Mouse (Mus musculus): ENCODE results near the gene Nbas. TPM values are rescaled to one million over a fixed set of nuclear protein-coding genes. Genes with fewer than 3 reads are reported as not detected.

Nbas gene
- polyA plus RNA-seq, 1 experiment from 2014 or later, result 8.0 TPM

GRCm38 (mm10) chr12:13444653-13445431 is 175.9 kb downstream of the Nbas start:
- 0 out of 2 replicates have a peak, but pooled peaks cover 5% of the 10 kb centered on the region for H3K36me3 ChIP-seq (ENCODE audit: insufficient read depth, low read length)
- H3K4me1 ChIP-seq (replicated peaks; ENCODE audit: insufficient read depth, low read length), result no peaks in the 10 kb centered on the region
- 52% methylated on average over 4 of the region's 4 CpGs for WGBS
- ATAC-seq (replicated peaks; ENCODE audit: low FRiP score, low read depth) (peak; percentile 79; the same call in 1 of the 2 replicates), DNase-seq (ENCODE audit: low spot score) (peak; percentile 68)
- no peak overlapping the region for H3K4me2 ChIP-seq (ENCODE audit: low read length)
- H3K27ac ChIP-seq, result no peak overlapping the region
- H3K4me3 ChIP-seq (replicated peaks; ENCODE audit: low read depth, low read length), result no peak overlapping the region
- H3K27me3 ChIP-seq (ENCODE audit: insufficient read depth, low read length), result no peaks in the 10 kb centered on the region
- TF ChIP-seq CTCF (IDR thresholded peaks at IDR 0.05; ENCODE audit: low read depth), result no peak
- no peak overlapping the region for H3K9ac ChIP-seq (ENCODE audit: low read depth, low read length)
- H3K9me3 ChIP-seq (replicated peaks; ENCODE audit: low read length), result no peaks in the 10 kb centered on the region

GRCm38 (mm10) chr12:13445486-13446065 is 176.6 kb downstream of the Nbas start:
- DNase-seq (ENCODE audit: low spot score), result no peak
- Histone ChIP-seq H3K9ac (ENCODE audit: low read depth, low read length) (no peak overlapping the region), H3K36me3 (ENCODE audit: insufficient read depth, low read length) (0 out of 2 replicates have a peak, but pooled peaks cover 5% of the 10 kb centered on the region), H3K27me3 (ENCODE audit: insufficient read depth, low read length) (no peaks in the 10 kb centered on the region), H3K4me3 (replicated peaks; ENCODE audit: low read depth, low read length) (no peak overlapping the region), H3K4me1 (replicated peaks; ENCODE audit: insufficient read depth, low read length) (no peaks in the 10 kb centered on the region), H3K27ac (no peak overlapping the region), H3K9me3 (replicated peaks; ENCODE audit: low read length) (no peaks in the 10 kb centered on the region), H3K4me2 (ENCODE audit: low read length) (no peak overlapping the region)
- WGBS, result 76% methylated on average over 2 of the region's 2 CpGs
- TF ChIP-seq CTCF (IDR thresholded peaks at IDR 0.05; ENCODE audit: low read depth), result no peak
- ATAC-seq (replicated peaks; ENCODE audit: low FRiP score, low read depth), result no peak

GRCm38 (mm10) chr12:13448916-13449315 is 180.0 kb downstream of the Nbas start:
- no peak overlapping the region for H3K4me2 ChIP-seq (ENCODE audit: low read length)
- H3K4me3 ChIP-seq (replicated peaks; ENCODE audit: low read depth, low read length), result no peak overlapping the region
- H3K27me3 ChIP-seq (ENCODE audit: insufficient read depth, low read length), result no peaks in the 10 kb centered on the region
- ATAC-seq (replicated peaks; ENCODE audit: low FRiP score, low read depth) (no peak), DNase-seq (ENCODE audit: low spot score) (no peak)
- no peak for TF ChIP-seq CTCF (IDR thresholded peaks at IDR 0.05; ENCODE audit: low read depth)
- H3K4me1 ChIP-seq (replicated peaks; ENCODE audit: insufficient read depth, low read length), result no peaks in the 10 kb centered on the region
- H3K36me3 ChIP-seq (ENCODE audit: insufficient read depth, low read length), result no peaks in the 10 kb centered on the region
- 95% methylated on average over 2 of the region's 2 CpGs for WGBS
- H3K27ac ChIP-seq, result no peak overlapping the region
- H3K9ac ChIP-seq (ENCODE audit: low read depth, low read length), result no peak overlapping the region
- no peaks in the 10 kb centered on the region for H3K9me3 ChIP-seq (replicated peaks; ENCODE audit: low read length)

DNA sequence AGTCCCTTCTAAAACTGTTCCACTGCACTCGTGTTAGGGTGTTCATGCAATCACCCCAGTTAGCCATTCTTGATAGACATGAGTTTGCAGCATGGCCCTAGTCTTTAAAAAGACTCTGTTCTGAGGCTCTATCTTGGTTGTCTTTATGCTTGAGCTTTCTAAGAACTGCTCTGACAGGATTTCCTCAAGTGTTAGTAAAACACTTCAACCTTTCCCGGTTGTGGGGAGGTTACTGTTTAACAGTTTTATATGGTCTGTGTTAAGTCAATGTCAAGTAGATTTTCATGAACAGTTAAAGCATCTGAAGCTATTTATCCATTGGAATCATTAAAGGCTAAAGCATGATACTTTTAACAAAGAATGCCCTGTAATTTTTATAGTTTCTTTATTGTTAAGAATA is 183.1 kb downstream of the Nbas start:
- Histone ChIP-seq H3K27ac (no peak overlapping the region), H3K9ac (ENCODE audit: low read depth, low read length) (no peak overlapping the region), H3K9me3 (replicated peaks; ENCODE audit: low read length) (no peaks in the 10 kb centered on the region), H3K27me3 (ENCODE audit: insufficient read depth, low read length) (no peaks in the 10 kb centered on the region), H3K4me2 (ENCODE audit: low read length) (no peak overlapping the region), H3K4me1 (replicated peaks; ENCODE audit: insufficient read depth, low read length) (no peaks in the 10 kb centered on the region), H3K36me3 (ENCODE audit: insufficient read depth, low read length) (no peaks in the 10 kb centered on the region), H3K4me3 (replicated peaks; ENCODE audit: low read depth, low read length) (no peak overlapping the region)
- no peak for ATAC-seq (replicated peaks; ENCODE audit: low FRiP score, low read depth)
- no peak for TF ChIP-seq CTCF (IDR thresholded peaks at IDR 0.05; ENCODE audit: low read depth)
- WGBS, result 60% methylated on average over 2 of the region's 2 CpGs
- DNase-seq (ENCODE audit: low spot score), result no peak

- Histone ChIP-seq H3K9ac (ENCODE audit: low read depth, low read length) (no peak overlapping the region), H3K27me3 (ENCODE audit: insufficient read depth, low read length) (no peaks in the 10 kb centered on the region), H3K4me3 (replicated peaks; ENCODE audit: low read depth, low read length) (no peak overlapping the region), H3K36me3 (ENCODE audit: insufficient read depth, low read length) (no peaks in the 10 kb centered on the region), H3K9me3 (replicated peaks; ENCODE audit: low read length) (no peaks in the 10 kb centered on the region), H3K27ac (no peak overlapping the region), H3K4me1 (replicated peaks; ENCODE audit: insufficient read depth, low read length) (no peaks in the 10 kb centered on the region), H3K4me2 (ENCODE audit: low read length) (no peak overlapping the region)
- 78% methylated on average over 6 of the region's 6 CpGs for WGBS
- no peak for DNase-seq (ENCODE audit: low spot score)
- no peak for ATAC-seq (replicated peaks; ENCODE audit: low FRiP score, low read depth)
- TF ChIP-seq CTCF (IDR thresholded peaks at IDR 0.05; ENCODE audit: low read depth), result no peak
Observed at GRCm38 (mm10) chr12:13460223-13460853, 191.4 kb downstream of the Nbas start.

GRCm38 (mm10) chr12:13461558-13462153 is 192.7 kb downstream of the Nbas start:
- Histone ChIP-seq H3K4me2 (ENCODE audit: low read length) (no peak overlapping the region), H3K9ac (ENCODE audit: low read depth, low read length) (no peak overlapping the region), H3K4me3 (replicated peaks; ENCODE audit: low read depth, low read length) (no peak overlapping the region), H3K9me3 (replicated peaks; ENCODE audit: low read length) (no peaks in the 10 kb centered on the region), H3K4me1 (replicated peaks; ENCODE audit: insufficient read depth, low read length) (no peaks in the 10 kb centered on the region), H3K27ac (no peak overlapping the region), H3K27me3 (ENCODE audit: insufficient read depth, low read length) (no peaks in the 10 kb centered on the region), H3K36me3 (ENCODE audit: insufficient read depth, low read length) (no peaks in the 10 kb centered on the region)
- DNase-seq (ENCODE audit: low spot score) (no peak), ATAC-seq (replicated peaks; ENCODE audit: low FRiP score, low read depth) (no peak)
- TF ChIP-seq CTCF (IDR thresholded peaks at IDR 0.05; ENCODE audit: low read depth), result no peak
- WGBS, result 68% methylated on average over 9 of the region's 9 CpGs
